Mouse (Mus musculus): ENCODE measurements around the gene Ubr3. TPM values are rescaled to one million over a fixed set of nuclear protein-coding genes. Genes with fewer than 3 reads are reported as not detected.

Ubr3 gene
- polyA plus RNA-seq, 1 experiment from 2014 or later: 18.2 TPM

DNA sequence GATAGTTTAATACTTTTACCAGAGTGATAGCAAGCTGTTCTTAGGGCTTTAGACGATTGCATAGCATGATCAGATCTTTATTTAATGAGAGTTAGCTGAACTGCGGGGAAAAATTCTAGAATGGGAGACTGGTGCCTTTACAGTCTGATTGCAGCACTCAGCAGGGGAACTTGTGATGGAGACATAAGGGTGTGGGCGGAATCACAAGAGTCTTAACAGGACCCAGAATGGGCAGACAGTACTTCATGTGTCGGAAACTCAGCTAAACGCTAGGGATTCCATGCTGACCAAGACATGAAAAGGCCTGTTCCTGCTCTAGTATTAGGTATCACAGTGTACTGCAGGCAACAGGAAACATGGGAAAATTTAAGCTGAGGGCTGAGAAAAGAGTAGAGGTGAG lies 128.7 kb downstream of the Ubr3 start:
- Histone ChIP-seq H3K9me3 (ENCODE audit: control insufficient read depth, low read length) (no peaks in the 10 kb centered on the region), H3K4me2 (replicated peaks; ENCODE audit: low read depth, low read length) (no peak overlapping the region), H3K4me1 (replicated peaks; ENCODE audit: control insufficient read depth, insufficient read depth, low read length) (no peaks in the 10 kb centered on the region), H3K9ac (ENCODE audit: low read depth, low read length) (no peak overlapping the region), H3K27ac (ENCODE audit: low read depth, low read length) (no peak overlapping the region), H3K27me3 (ENCODE audit: control insufficient read depth, insufficient read depth, low read length) (no peaks in the 10 kb centered on the region), H3K4me3 (ENCODE audit: low read depth, low read length) (no peak overlapping the region), H3K36me3 (ENCODE audit: control insufficient read depth, insufficient read depth, low read length) (0 out of 2 replicates have a peak, but pooled peaks cover 4% of the 10 kb centered on the region)
- ATAC-seq (ENCODE audit: low FRiP score) (no peak), DNase-seq (ENCODE audit: low spot score) (no peak)
- 91% methylated on average over 5 of the region's 5 CpGs for WGBS

DNA sequence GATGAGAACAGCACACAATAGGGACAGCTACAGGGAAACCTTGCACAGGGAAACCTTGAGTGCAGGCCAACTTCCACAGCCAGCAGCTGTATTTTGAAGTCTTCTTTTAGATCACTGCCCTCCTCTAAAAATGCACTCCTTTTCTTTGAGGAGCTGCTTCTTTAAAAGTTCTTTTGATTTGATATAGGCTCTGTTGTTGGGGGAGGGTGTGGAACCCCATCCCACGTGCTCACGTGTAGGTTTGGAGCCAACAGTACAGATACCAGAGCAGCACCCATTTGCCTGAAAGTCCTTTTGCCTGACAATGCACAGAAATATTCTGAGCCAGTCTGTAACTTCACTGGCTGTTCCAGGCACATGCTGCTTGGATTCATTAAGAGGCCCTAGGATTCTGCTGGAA lies 134.4 kb downstream of the Ubr3 start:
- WGBS: 83% methylated on average over 2 of the region's 2 CpGs
- H3K36me3 ChIP-seq (ENCODE audit: control insufficient read depth, insufficient read depth, low read length): no peaks in the 10 kb centered on the region
- no peaks in the 10 kb centered on the region for H3K9me3 ChIP-seq (ENCODE audit: control insufficient read depth, low read length)
- H3K27ac ChIP-seq (ENCODE audit: low read depth, low read length): no peak overlapping the region
- no peak for DNase-seq (ENCODE audit: low spot score)
- H3K4me2 ChIP-seq (replicated peaks; ENCODE audit: low read depth, low read length): no peak overlapping the region
- no peak overlapping the region for H3K4me3 ChIP-seq (ENCODE audit: low read depth, low read length)
- ATAC-seq (ENCODE audit: low FRiP score): no peak
- no peak overlapping the region for H3K9ac ChIP-seq (ENCODE audit: low read depth, low read length)
- H3K4me1 ChIP-seq (replicated peaks; ENCODE audit: control insufficient read depth, insufficient read depth, low read length): no peaks in the 10 kb centered on the region
- H3K27me3 ChIP-seq (ENCODE audit: control insufficient read depth, insufficient read depth, low read length): no peaks in the 10 kb centered on the region

DNA sequence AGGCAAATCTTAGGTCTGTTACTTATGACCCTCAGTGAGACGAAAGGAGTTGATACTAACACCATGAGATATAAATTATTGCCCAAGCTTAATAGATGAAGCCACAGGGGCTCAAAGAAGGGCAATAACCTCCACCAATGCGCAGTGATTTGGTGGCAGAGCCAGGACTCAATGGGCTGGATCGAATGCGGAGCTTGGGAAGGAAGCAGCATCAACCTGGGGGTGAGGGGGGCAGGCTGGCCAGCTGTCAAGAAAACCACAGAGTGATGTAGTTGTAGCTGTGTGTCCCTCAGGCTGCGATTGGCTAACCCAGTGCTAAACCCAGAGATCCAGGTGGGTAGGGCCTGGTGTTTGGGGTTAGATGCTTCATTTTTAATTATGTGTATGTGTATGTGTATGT lies 137.8 kb downstream of the Ubr3 start:
- ATAC-seq (ENCODE audit: low FRiP score) (no peak), DNase-seq (ENCODE audit: low spot score) (no peak)
- Histone ChIP-seq H3K36me3 (ENCODE audit: control insufficient read depth, insufficient read depth, low read length) (no peaks in the 10 kb centered on the region), H3K27ac (ENCODE audit: low read depth, low read length) (no peak overlapping the region), H3K4me2 (replicated peaks; ENCODE audit: low read depth, low read length) (no peak overlapping the region), H3K9me3 (ENCODE audit: control insufficient read depth, low read length) (no peaks in the 10 kb centered on the region), H3K4me1 (replicated peaks; ENCODE audit: control insufficient read depth, insufficient read depth, low read length) (peaks cover 4% of the 10 kb centered on the region; the same call in 1 of the 2 replicates), H3K9ac (ENCODE audit: low read depth, low read length) (no peak overlapping the region), H3K27me3 (ENCODE audit: control insufficient read depth, insufficient read depth, low read length) (no peaks in the 10 kb centered on the region), H3K4me3 (ENCODE audit: low read depth, low read length) (no peak overlapping the region)
- 73% methylated on average over 5 of the region's 5 CpGs for WGBS

DNA sequence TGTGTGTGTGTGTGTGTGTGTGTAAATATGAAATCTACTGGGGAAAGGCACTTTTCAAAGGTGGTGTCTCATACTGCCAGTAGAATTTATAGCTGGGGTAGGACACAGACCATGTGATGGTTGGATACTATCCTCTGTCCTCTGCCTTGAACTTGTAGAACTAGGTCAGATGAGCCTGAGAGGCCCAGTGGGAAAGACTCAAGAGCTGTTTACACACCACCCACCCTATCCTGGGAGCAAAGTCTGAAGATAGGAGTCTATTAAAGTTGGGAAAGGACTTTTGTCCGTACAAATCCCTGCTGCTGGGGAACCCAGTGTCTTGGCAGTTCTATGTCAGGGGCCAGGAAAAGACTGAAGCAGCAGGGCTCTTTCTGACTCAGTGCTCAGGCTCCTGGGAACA lies 138.3 kb downstream of the Ubr3 start:
- Histone ChIP-seq H3K36me3 (ENCODE audit: control insufficient read depth, insufficient read depth, low read length) (no peaks in the 10 kb centered on the region), H3K4me1 (replicated peaks; ENCODE audit: control insufficient read depth, insufficient read depth, low read length) (peaks cover 4% of the 10 kb centered on the region; the same call in 1 of the 2 replicates), H3K9me3 (ENCODE audit: control insufficient read depth, low read length) (no peaks in the 10 kb centered on the region), H3K27ac (ENCODE audit: low read depth, low read length) (no peak overlapping the region), H3K27me3 (ENCODE audit: control insufficient read depth, insufficient read depth, low read length) (no peaks in the 10 kb centered on the region), H3K4me3 (ENCODE audit: low read depth, low read length) (no peak overlapping the region), H3K9ac (ENCODE audit: low read depth, low read length) (no peak overlapping the region), H3K4me2 (replicated peaks; ENCODE audit: low read depth, low read length) (no peak overlapping the region)
- no peak for ATAC-seq (ENCODE audit: low FRiP score)
- DNase-seq (ENCODE audit: low spot score): no peak
- 75% methylated on average over 1 of the region's 1 CpGs for WGBS

DNA sequence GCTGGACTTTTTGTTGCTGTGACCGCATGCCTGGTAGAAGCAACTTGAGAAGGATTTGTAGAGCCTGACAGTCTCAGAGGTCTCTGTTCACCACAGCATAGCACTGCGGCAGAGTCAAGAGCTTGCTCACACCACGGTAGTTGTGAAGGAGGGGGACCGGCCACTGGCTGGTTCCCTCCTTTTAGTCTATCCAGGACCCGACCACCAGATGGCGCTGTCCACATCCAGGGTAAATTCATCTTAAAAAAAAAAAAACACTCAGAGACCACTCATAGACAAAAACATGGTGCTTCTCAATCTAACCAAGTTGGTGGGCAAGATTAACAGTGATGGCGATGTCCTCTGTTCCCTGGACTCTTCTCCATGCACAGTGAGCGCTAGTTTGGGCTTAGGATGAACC lies 140.2 kb downstream of the Ubr3 start:
- Histone ChIP-seq H3K27ac (ENCODE audit: low read depth, low read length) (no peak overlapping the region), H3K4me3 (ENCODE audit: low read depth, low read length) (no peak overlapping the region), H3K36me3 (ENCODE audit: control insufficient read depth, insufficient read depth, low read length) (no peaks in the 10 kb centered on the region), H3K9me3 (ENCODE audit: control insufficient read depth, low read length) (no peaks in the 10 kb centered on the region), H3K4me2 (replicated peaks; ENCODE audit: low read depth, low read length) (no peak overlapping the region), H3K9ac (ENCODE audit: low read depth, low read length) (no peak overlapping the region), H3K4me1 (replicated peaks; ENCODE audit: control insufficient read depth, insufficient read depth, low read length) (peaks cover 4% of the 10 kb centered on the region; the same call in 1 of the 2 replicates), H3K27me3 (ENCODE audit: control insufficient read depth, insufficient read depth, low read length) (no peaks in the 10 kb centered on the region)
- 82% methylated on average over 8 of the region's 8 CpGs for WGBS
- ATAC-seq (ENCODE audit: low FRiP score) (no peak), DNase-seq (ENCODE audit: low spot score) (no peak)

DNA sequence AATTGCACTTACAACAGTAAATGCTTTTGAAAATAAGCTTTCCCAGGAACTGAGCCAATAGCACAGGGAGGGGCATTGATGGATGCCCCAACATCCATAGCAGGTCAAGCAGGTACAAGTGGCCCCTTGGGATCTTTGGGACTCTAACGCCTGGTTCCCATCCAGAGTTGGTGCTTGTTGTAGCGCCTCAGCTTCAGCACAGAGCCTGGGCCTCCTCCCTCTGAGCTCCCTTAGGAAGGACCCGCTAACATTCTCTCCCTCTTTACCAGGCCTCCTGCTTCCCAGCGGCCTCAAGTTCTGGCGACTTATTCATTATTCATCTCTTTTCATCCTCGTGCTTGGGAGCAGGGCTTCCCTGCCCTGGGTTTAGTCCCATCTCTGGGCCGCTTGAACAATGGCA lies 141.7 kb downstream of the Ubr3 start, which contains the start of gene Myo3b:
Myo3b (plus strand) TSS at position 375 of the 400 bp plus-strand sequence.
- ATAC-seq (ENCODE audit: low FRiP score) (no peak), DNase-seq (ENCODE audit: low spot score) (no peak)
- H3K4me2 ChIP-seq (replicated peaks; ENCODE audit: low read depth, low read length): no peak within 1 kb of the TSS
- H3K4me1 ChIP-seq (replicated peaks; ENCODE audit: control insufficient read depth, insufficient read depth, low read length): peaks cover 4% of the 10 kb centered on the region; the same call in 1 of the 2 replicates
- no peak within 1 kb of the TSS for H3K4me3 ChIP-seq (ENCODE audit: low read depth, low read length)
- H3K27me3 ChIP-seq (ENCODE audit: control insufficient read depth, insufficient read depth, low read length): no peaks in the 10 kb centered on the region
- H3K9ac ChIP-seq (ENCODE audit: low read depth, low read length): no peak within 1 kb of the TSS
- H3K9me3 ChIP-seq (ENCODE audit: control insufficient read depth, low read length): no peaks in the 10 kb centered on the region
- 25% methylated on average over 7 of the region's 7 CpGs for WGBS
- H3K36me3 ChIP-seq (ENCODE audit: control insufficient read depth, insufficient read depth, low read length): no peaks in the 10 kb centered on the region
- H3K27ac ChIP-seq (ENCODE audit: low read depth, low read length): no peak within 1 kb of the TSS

DNA sequence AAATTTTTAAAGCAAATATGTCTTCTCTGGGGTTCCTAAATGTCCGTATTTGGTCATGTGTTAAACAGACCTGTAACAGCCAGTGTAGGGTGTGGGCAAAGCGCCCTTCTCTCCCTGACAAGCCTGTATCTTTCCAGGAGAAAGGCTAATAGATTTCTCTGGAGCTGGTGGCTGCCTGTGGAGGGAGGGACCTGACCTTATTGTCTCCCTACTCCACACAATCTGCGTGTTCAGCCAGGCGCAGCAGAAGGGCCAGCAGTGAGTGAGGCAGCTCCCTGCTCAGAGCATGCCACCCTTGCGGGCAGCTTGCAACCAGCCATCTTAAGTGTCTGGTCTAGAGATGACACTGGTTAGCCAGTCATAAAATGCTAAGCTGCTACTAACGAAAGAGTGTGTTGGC lies 147.4 kb downstream of the Ubr3 start:
- H3K9me3 ChIP-seq (ENCODE audit: control insufficient read depth, low read length): no peaks in the 10 kb centered on the region
- WGBS: 36% methylated on average over 6 of the region's 6 CpGs
- no peak overlapping the region for H3K27ac ChIP-seq (ENCODE audit: low read depth, low read length)
- no peak overlapping the region for H3K4me3 ChIP-seq (ENCODE audit: low read depth, low read length)
- no peaks in the 10 kb centered on the region for H3K4me1 ChIP-seq (replicated peaks; ENCODE audit: control insufficient read depth, insufficient read depth, low read length)
- peak; percentile 75 for ATAC-seq (ENCODE audit: low FRiP score)
- H3K36me3 ChIP-seq (ENCODE audit: control insufficient read depth, insufficient read depth, low read length): no peaks in the 10 kb centered on the region
- H3K9ac ChIP-seq (ENCODE audit: low read depth, low read length): no peak overlapping the region
- no peaks in the 10 kb centered on the region for H3K27me3 ChIP-seq (ENCODE audit: control insufficient read depth, insufficient read depth, low read length)
- H3K4me2 ChIP-seq (replicated peaks; ENCODE audit: low read depth, low read length): no peak overlapping the region
- DNase-seq (ENCODE audit: low spot score): no peak

DNA sequence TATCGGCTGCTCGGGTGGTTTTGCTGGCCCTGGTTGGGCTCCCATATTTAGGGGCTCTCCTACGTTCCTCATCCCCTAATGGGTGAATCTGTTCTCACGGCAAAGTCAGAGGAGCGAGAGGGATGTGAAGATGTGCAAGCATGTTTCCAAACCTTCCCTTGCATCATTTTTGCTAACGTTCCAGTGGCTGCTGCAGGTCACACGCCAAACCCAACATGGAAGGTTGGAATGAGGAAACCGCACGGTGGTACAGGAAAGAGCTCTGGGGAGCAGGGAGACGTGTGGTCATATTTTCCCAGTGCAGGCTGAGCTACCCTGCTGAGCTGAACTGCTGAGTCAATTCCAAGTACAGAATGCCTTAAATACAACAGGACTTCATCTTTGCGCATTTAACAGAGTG lies 150.8 kb downstream of the Ubr3 start:
- ATAC-seq (ENCODE audit: low FRiP score) (no peak), DNase-seq (ENCODE audit: low spot score) (no peak)
- WGBS: 89% methylated on average over 11 of the region's 11 CpGs

DNA sequence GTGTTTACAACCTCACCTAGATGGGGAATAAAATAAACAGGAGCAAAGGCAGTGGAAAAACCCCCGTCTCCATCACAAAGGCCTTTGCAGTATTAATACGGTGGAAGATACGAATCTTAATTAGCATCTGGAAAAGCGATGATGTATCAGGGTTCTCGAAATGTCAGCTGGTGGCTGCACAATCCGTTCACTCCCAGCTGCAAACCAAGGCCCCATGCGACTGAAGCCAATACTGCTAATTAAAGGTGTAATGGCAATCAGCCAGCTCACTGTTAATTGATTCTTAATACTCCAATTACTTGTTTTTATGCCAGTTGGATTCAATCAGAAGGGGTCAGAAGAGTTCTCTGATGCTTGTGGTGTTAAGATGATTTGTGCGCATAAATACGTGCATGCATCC lies 156.8 kb downstream of the Ubr3 start:
- Histone ChIP-seq H3K27ac (ENCODE audit: low read depth, low read length) (no peak overlapping the region), H3K27me3 (ENCODE audit: control insufficient read depth, insufficient read depth, low read length) (no peaks in the 10 kb centered on the region), H3K9ac (ENCODE audit: low read depth, low read length) (no peak overlapping the region), H3K9me3 (ENCODE audit: control insufficient read depth, low read length) (no peaks in the 10 kb centered on the region), H3K4me2 (replicated peaks; ENCODE audit: low read depth, low read length) (no peak overlapping the region), H3K4me3 (ENCODE audit: low read depth, low read length) (no peak overlapping the region), H3K4me1 (replicated peaks; ENCODE audit: control insufficient read depth, insufficient read depth, low read length) (no peaks in the 10 kb centered on the region), H3K36me3 (ENCODE audit: control insufficient read depth, insufficient read depth, low read length) (no peaks in the 10 kb centered on the region)
- ATAC-seq (ENCODE audit: low FRiP score): no peak
- DNase-seq (ENCODE audit: low spot score): no peak
- WGBS: 79% methylated on average over 9 of the region's 9 CpGs

More for the DNA sequence above, 150.8 kb downstream of the Ubr3 start:
- no peaks in the 10 kb centered on the region for H3K27me3 ChIP-seq (ENCODE audit: control insufficient read depth, insufficient read depth, low read length)
- H3K27ac ChIP-seq (ENCODE audit: low read depth, low read length): no peak overlapping the region
- H3K4me2 ChIP-seq (replicated peaks; ENCODE audit: low read depth, low read length): no peak overlapping the region
- H3K4me3 ChIP-seq (ENCODE audit: low read depth, low read length): no peak overlapping the region
- no peaks in the 10 kb centered on the region for H3K9me3 ChIP-seq (ENCODE audit: control insufficient read depth, low read length)
- H3K4me1 ChIP-seq (replicated peaks; ENCODE audit: control insufficient read depth, insufficient read depth, low read length): no peaks in the 10 kb centered on the region
- no peaks in the 10 kb centered on the region for H3K36me3 ChIP-seq (ENCODE audit: control insufficient read depth, insufficient read depth, low read length)
- H3K9ac ChIP-seq (ENCODE audit: low read depth, low read length): no peak overlapping the region
